Mouse (Mus musculus): Measurements from ENCODE around the gene Cadps2.

GRCm38 (mm10) chr6:23260016-23260737 is 579.0 kb downstream of the Cadps2 start:
- TF ChIP-seq MXI1 (IDR thresholded peaks at IDR 0.05; ENCODE audit: low read depth, low read length), result no peak
- TF ChIP-seq MAX (IDR thresholded peaks at IDR 0.05; ENCODE audit: low read length), result no peak
- TF ChIP-seq CTCF (conservative IDR thresholded peaks at IDR 0.05 in 1 of 2, IDR thresholded peaks at IDR 0.05 in 1 of 2; ENCODE audit: low read depth in 2 of 2, low read length in 2 of 2), result no peak

All from CH12.LX (cell line).